Mouse (Mus musculus) CH12.LX (cell line): ENCODE data around the gene Slf1.

Experiments used
- CTCF ChIP-seq, 2 experiments: IDR thresholded peaks in 1 of 2; conservative IDR thresholded peaks in 1 of 2; 2 replicates each; pipeline ENCODE4 v1.5.1; 2011 to 2012; ENCODE audit warnings: low read depth in 2 of 2, low read length in 2 of 2, improper control_type of control experiment in 1 of 2, inconsistent platforms in 1 of 2, mild to moderate bottlenecking in 1 of 2, moderate library complexity in 1 of 2
- EP300 ChIP-seq: IDR thresholded peaks from 2 replicates; pipeline ENCODE4 v1.6.1; 2011; ENCODE audit warnings: low read length, improper control_type of control experiment
- ETS1 ChIP-seq: conservative IDR thresholded peaks from 2 replicates; pipeline ENCODE4 v1.6.1; 2012; ENCODE audit warnings: low read depth, mild to moderate bottlenecking, inconsistent platforms, low read length, improper control_type of control experiment, moderate library complexity
- GABPA ChIP-seq: IDR thresholded peaks from 2 replicates; pipeline ENCODE4 v1.6.1; 2012; ENCODE audit warnings: low read depth, low read length, improper control_type of control experiment, inconsistent platforms; ENCODE audit not compliant: insufficient replicate concordance
- HCFC1 ChIP-seq: IDR thresholded peaks from 2 replicates; pipeline ENCODE4 v1.6.1; 2012; ENCODE audit warnings: low read depth, mild to moderate bottlenecking, inconsistent platforms, low read length, improper control_type of control experiment
- KAT2A ChIP-seq: IDR thresholded peaks from 2 replicates; pipeline ENCODE4 v1.6.1; 2012; ENCODE audit warnings: low read length, improper control_type of control experiment, inconsistent platforms; ENCODE audit not compliant: insufficient replicate concordance
- POLR2A ChIP-seq: IDR thresholded peaks from 2 replicates; pipeline ENCODE4 v1.6.1; 2011; ENCODE audit warnings: low read depth, mild to moderate bottlenecking, improper control_type of control experiment, low read length
- SIN3A ChIP-seq: IDR thresholded peaks from 2 replicates; pipeline ENCODE4 v1.6.1; 2012; ENCODE audit warnings: low read length, improper control_type of control experiment, inconsistent platforms
- ZNF384 ChIP-seq: IDR thresholded peaks from 2 replicates; pipeline ENCODE4 v1.6.1; 2012; ENCODE audit warnings: low read depth, low read length, improper control_type of control experiment, inconsistent platforms

DNA sequence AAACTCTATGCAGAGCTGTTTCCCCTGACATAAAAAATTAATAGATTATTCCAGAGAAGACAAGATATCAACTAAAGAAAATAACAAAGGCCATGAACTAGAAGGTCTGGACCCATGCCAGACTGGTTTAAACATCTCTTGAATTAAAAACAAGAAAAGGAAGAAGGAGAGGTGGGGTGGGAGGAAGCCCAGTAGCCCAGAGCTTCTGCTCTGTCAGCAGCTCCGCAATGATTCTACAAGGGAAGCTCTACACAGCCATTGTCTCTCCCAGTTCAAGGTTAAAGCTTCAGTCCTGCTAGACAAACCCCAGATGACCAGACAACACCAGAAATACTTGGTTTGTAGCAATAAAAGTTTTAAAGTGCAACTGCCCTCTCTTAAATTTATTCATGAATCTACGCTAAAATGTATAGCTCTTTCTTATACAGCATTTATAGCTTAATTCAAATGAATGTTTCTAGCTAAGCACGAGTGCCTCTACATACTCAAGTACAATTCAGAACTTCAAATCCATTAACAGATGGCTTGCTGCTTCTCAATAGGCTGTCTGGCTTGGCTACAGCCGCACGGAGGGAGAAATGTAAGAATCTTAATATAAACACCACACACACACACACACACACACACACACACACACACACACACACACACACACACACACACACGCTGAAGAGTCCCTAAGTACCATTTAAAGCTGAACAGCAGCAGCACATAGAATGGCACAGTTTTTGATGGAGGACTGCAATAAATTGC lies 87.9 kb downstream of the Slf1 start:
- TF ChIP-seq CTCF (conservative IDR thresholded peaks at IDR 0.05 in 1 of 2, IDR thresholded peaks at IDR 0.05 in 1 of 2; ENCODE audit: low read depth in 2 of 2, low read length in 2 of 2) = no peak
- TF ChIP-seq ETS1 = no peak
- TF ChIP-seq POLR2A = no peak
- no peak for TF ChIP-seq EP300
- TF ChIP-seq SIN3A = no peak
- no peak for TF ChIP-seq ZNF384
- TF ChIP-seq GABPA = no peak
- no peak for TF ChIP-seq KAT2A
- TF ChIP-seq HCFC1 = no peak
